Mouse (Mus musculus) megakaryocyte-erythroid progenitor cell, adult 5-6 weeks (primary cell): Measurements from ENCODE around the gene Gm5678. TPM values are rescaled to one million over a fixed set of nuclear protein-coding genes. Genes with fewer than 3 reads are reported as not detected.

ENCODE experiments used
- total RNA-seq, 2 experiments: library from RNA; stranded (forward) in 1 of 2; stranded (reverse) in 1 of 2; fragments of 200-1000, 215-1000 nt in 1 of 2; fragments of >200 nt in 1 of 2; fragmentation: Nextera tagmentation in 1 of 2; gene quantifications; 2 replicates each; pipeline ENCODE4 v1.2.3; 2014 to 2017

Gm5678 gene
- total RNA-seq, 2 experiments from 2014 or later, result not detected

Other genes starting within 250 kb of the Gm5678 start
- gene Setd4, start 24.0 kb upstream of the Gm5678 start, total RNA-seq (2014; fragmentation: Nextera tagmentation), result 29.7 and 31.6 TPM in 2 replicates
- 12.9 and 13.7 TPM in 2 replicates for gene Setd4, start 24.0 kb upstream of the Gm5678 start, total RNA-seq (2017)
- 34.1 and 55.4 TPM in 2 replicates for gene Cbr1, start 22.2 kb upstream of the Gm5678 start, total RNA-seq (2014; fragmentation: Nextera tagmentation)
- 45.6 and 49.8 TPM in 2 replicates for gene Cbr1, start 22.2 kb upstream of the Gm5678 start, total RNA-seq (2017)
- 1.5 TPM in 1 of 2 replicates, not detected in the other for gene Cbr3, start 55.1 kb downstream of the Gm5678 start, total RNA-seq (2014; fragmentation: Nextera tagmentation)
- not detected in 2 replicates for gene Cbr3, start 55.1 kb downstream of the Gm5678 start, total RNA-seq (2017)
- 38.8 and 63.3 TPM in 2 replicates for gene Dop1b, start 83.8 kb downstream of the Gm5678 start, total RNA-seq (2014; fragmentation: Nextera tagmentation)
- 9.1 and 17.6 TPM in 2 replicates for gene Dop1b, start 83.8 kb downstream of the Gm5678 start, total RNA-seq (2017)
- 59.5 and 86.0 TPM in 2 replicates for gene Morc3, start 204.0 kb downstream of the Gm5678 start, total RNA-seq (2014; fragmentation: Nextera tagmentation)
- gene Morc3, start 204.0 kb downstream of the Gm5678 start, total RNA-seq (2017), result 137 and 163 TPM in 2 replicates